Mouse (Mus musculus): ENCODE data around the gene Sh3rf1. TPM values are rescaled to one million over a fixed set of nuclear protein-coding genes. Genes with fewer than 3 reads are reported as not detected.

Gene Sh3rf1
- total RNA-seq, 2 experiments from 2014 or later = 10.6 to 12.3 TPM

- DNase-seq (ENCODE audit: low spot score in 2 of 2) = no peak
These were observed 36.9 kb downstream of the Sh3rf1 start for GRCm38 (mm10) chr8:61260530-61260929.

GRCm38 (mm10) chr8:61261374-61261773 is 37.7 kb downstream of the Sh3rf1 start:
- no peak for DNase-seq (ENCODE audit: low spot score in 2 of 2)

GRCm38 (mm10) chr8:61263691-61264090 is 40.0 kb downstream of the Sh3rf1 start:
- no peak for DNase-seq (ENCODE audit: low spot score in 2 of 2)

GRCm38 (mm10) chr8:61264881-61265280 is 41.2 kb downstream of the Sh3rf1 start:
- DNase-seq (ENCODE audit: low spot score in 2 of 2) = no peak

- peak; percentile 28 to 66 for DNase-seq (ENCODE audit: low spot score in 2 of 2)
These were observed 41.7 kb downstream of the Sh3rf1 start for GRCm38 (mm10) chr8:61265390-61265789.

- no peak for DNase-seq (ENCODE audit: low spot score in 2 of 2)
These were observed 43.4 kb downstream of the Sh3rf1 start for GRCm38 (mm10) chr8:61267061-61267460.

GRCm38 (mm10) chr8:61267692-61268091 is 44.0 kb downstream of the Sh3rf1 start:
- DNase-seq (ENCODE audit: low spot score in 2 of 2) = no peak

GRCm38 (mm10) chr8:61268233-61268916 is 44.7 kb downstream of the Sh3rf1 start:
- no peak for DNase-seq (ENCODE audit: low spot score in 2 of 2)

- no peak for DNase-seq (ENCODE audit: low spot score in 2 of 2)
These were observed 46.3 kb downstream of the Sh3rf1 start for GRCm38 (mm10) chr8:61270016-61270415.

- no peak for DNase-seq (ENCODE audit: low spot score in 2 of 2)
These were observed 46.9 kb downstream of the Sh3rf1 start for GRCm38 (mm10) chr8:61270541-61270940.

- no peak for DNase-seq (ENCODE audit: low spot score in 2 of 2)
These were observed 47.3 kb downstream of the Sh3rf1 start for GRCm38 (mm10) chr8:61270961-61271360.

GRCm38 (mm10) chr8:61272838-61273237 is 49.2 kb downstream of the Sh3rf1 start:
- DNase-seq (ENCODE audit: low spot score in 2 of 2) = no peak

- DNase-seq (ENCODE audit: low spot score in 2 of 2) = no peak
These were observed 49.9 kb downstream of the Sh3rf1 start for GRCm38 (mm10) chr8:61273307-61274221.

GRCm38 (mm10) chr8:61274602-61275462 is 51.2 kb downstream of the Sh3rf1 start:
- DNase-seq (ENCODE audit: low spot score in 2 of 2) = peak in 1 of 2 experiments; percentile 22

- no peak for DNase-seq (ENCODE audit: low spot score in 2 of 2)
These were observed 52.0 kb downstream of the Sh3rf1 start for GRCm38 (mm10) chr8:61275463-61276356.

- DNase-seq (ENCODE audit: low spot score in 2 of 2) = no peak
These were observed 52.7 kb downstream of the Sh3rf1 start for GRCm38 (mm10) chr8:61276397-61276796.

- DNase-seq (ENCODE audit: low spot score in 2 of 2) = no peak
These were observed 55.4 kb downstream of the Sh3rf1 start for GRCm38 (mm10) chr8:61279030-61279429.

- DNase-seq (ENCODE audit: low spot score in 2 of 2) = no peak
These were observed 58.9 kb downstream of the Sh3rf1 start for GRCm38 (mm10) chr8:61282303-61283168.

Data from gastrocnemius, postnatal 4 days (tissue).